Mouse (Mus musculus) forebrain, embryonic 15.5 days (tissue): ENCODE data around the gene Paqr6. TPM values are rescaled to one million over a fixed set of nuclear protein-coding genes. Genes with fewer than 3 reads are reported as not detected.

Experiments used
- ATAC-seq: fragments of 200-750 bp; cut with Nextera tagmentation; replicated peaks from 2 replicates; pipeline ENCODE4 v1.8.0; 2017; ENCODE audit warnings: mild to moderate bottlenecking, moderate TSS enrichment, moderate library complexity
- H3K27ac ChIP-seq: fragments of 300-500 bp; sonication (generic); replicated peaks from 2 replicates; pipeline ENCODE4 v1.5.1; 2015; ENCODE audit warnings: mild to moderate bottlenecking, inconsistent platforms
- H3K27me3 ChIP-seq: fragments of 300-500 bp; sonication (generic); 2 replicates; pipeline ENCODE4 v1.6.1; 2015; ENCODE audit warnings: inconsistent platforms
- H3K36me3 ChIP-seq: fragments of 300-500 bp; sonication (generic); 2 replicates; pipeline ENCODE4 v1.6.1; 2015; ENCODE audit warnings: mild to moderate bottlenecking, inconsistent platforms
- H3K4me1 ChIP-seq: fragments of 300-500 bp; sonication (generic); 2 replicates; pipeline ENCODE4 v1.6.1; 2015; ENCODE audit warnings: inconsistent platforms
- H3K4me2 ChIP-seq: fragments of 300-500 bp; sonication (generic); replicated peaks from 2 replicates; pipeline ENCODE4 v1.6.1; 2015; ENCODE audit warnings: mild to moderate bottlenecking, inconsistent platforms
- H3K4me3 ChIP-seq: fragments of 300-500 bp; sonication (generic); 2 replicates; pipeline ENCODE4 v1.5.1; 2015; ENCODE audit warnings: mild to moderate bottlenecking, inconsistent platforms
- H3K9ac ChIP-seq: fragments of 300-500 bp; sonication (generic); replicated peaks from 2 replicates; pipeline ENCODE4 v1.6.1; 2015; ENCODE audit warnings: mild to moderate bottlenecking, inconsistent platforms
- H3K9me3 ChIP-seq: fragments of 300-500 bp; sonication (generic); 2 replicates; pipeline ENCODE4 v1.6.1; 2016; ENCODE audit warnings: inconsistent platforms
- WGBS: fragments of 180-500 bp; shearing (Covaris S2); methylation state at CpG from one replicate; pipeline ENCODE4 v1.1.7; 2015; ENCODE audit warnings: mixed read lengths; 5-methylcytosine and 5-hydroxymethylcytosine counted together
- polyA plus RNA-seq: library from polyadenylated mRNA; unstranded; fragments of >200 nt; fragmentation: Nextera tagmentation; extraction: Ambion mirVana; gene quantifications from 2 replicates; pipeline ENCODE4 v1.2.1, GENCODE M21; 2015

Gene Paqr6
- polyA plus RNA-seq, 1 experiment from 2014 or later = 0.94 TPM

DNA sequence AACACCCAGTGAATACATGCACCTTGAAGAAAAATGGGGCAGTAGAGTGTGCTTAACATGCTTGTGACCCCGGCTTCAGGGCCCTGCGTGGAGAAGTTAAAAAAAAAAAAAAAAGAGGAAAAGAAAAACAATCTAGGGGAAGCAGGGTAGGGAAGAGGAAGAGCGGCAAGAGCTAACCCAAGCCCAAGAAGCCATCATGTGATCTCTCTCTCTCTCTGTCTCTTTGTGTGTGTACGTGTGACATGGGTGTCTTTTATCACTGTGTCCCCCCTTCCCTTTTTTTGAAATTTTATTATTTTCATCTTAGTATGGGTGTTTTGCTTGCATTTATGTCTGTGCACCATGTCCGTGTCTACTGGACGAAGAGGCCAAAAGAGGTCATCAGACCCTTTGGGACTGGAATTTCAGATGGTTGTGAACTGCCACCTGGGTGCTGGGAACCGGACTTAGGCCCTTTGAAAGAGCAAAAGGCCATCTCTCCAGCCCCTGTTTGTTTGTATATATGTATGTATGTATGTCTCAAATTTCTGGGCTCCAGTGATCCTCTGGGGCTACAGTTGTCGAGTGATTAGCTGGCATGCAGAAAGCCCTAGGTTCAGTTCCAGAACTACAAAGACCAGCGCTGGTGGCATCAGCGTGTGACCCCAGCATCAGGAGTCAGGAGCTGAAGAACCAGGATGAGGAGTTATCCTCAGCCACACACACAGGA lies 39.3 kb downstream of the Paqr6 start:
- no peak overlapping the region for H3K4me2 ChIP-seq
- H3K27ac ChIP-seq = no peak overlapping the region
- no peak overlapping the region for H3K4me3 ChIP-seq
- ATAC-seq = no peak
- H3K4me1 ChIP-seq = peaks cover 5% of the 10 kb centered on the region
- 93% methylated on average over 10 of the region's 10 CpGs for WGBS
- H3K36me3 ChIP-seq = no peaks in the 10 kb centered on the region
- no peaks in the 10 kb centered on the region for H3K27me3 ChIP-seq
- no peaks in the 10 kb centered on the region for H3K9me3 ChIP-seq
- no peak overlapping the region for H3K9ac ChIP-seq

DNA sequence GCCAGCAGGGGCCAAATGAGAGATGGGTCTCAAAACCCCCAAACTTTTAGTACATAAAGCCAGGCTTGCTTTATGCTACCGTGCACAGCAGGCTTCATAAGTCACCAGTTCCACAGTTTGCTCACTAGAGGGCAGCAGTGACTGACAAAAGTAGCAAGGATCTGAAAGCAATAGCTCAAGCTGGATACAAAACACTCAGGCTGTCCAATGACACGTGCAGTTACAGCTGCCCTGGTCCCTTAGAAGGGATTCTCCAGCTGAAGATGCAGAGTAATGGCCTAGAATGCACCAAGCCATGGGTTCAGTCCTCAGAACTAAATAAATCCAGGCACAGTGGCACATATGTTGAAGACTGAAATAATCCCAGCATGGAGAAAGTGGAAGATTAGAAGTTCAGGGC lies 42.7 kb downstream of the Paqr6 start:
- Histone ChIP-seq H3K27ac (no peak overlapping the region), H3K36me3 (peaks cover 2% of the 10 kb centered on the region), H3K4me2 (no peak overlapping the region), H3K9me3 (no peaks in the 10 kb centered on the region), H3K27me3 (no peaks in the 10 kb centered on the region), H3K4me3 (no peak overlapping the region), H3K4me1 (peaks cover 21% of the 10 kb centered on the region), H3K9ac (no peak overlapping the region)
- WGBS = 0% methylated on average over 2 of the region's 2 CpGs
- ATAC-seq = peak; percentile 13; the same call in 1 of the 2 replicates

DNA sequence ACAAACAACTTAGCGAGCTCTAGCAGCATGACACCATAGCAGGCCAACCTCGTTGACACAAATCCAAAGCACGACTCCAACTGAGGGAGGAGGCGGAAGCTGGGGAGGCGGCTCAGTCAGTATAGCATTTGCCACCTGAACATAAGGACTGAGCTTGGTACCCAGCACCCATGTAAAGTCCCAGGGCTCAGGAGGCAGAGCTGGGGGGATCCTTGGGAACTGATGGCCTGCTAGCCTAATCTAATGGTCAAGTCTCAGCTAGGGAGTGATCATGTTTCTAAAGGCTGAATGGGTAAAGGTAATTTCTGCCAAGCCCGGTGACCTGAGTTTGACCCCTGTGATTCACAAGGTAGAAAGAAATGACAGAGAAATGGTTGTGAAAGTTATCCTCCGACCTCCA lies 43.1 kb downstream of the Paqr6 start:
- ATAC-seq = no peak
- Histone ChIP-seq H3K9ac (no peak overlapping the region), H3K4me1 (peaks cover 21% of the 10 kb centered on the region), H3K4me2 (no peak overlapping the region), H3K4me3 (no peak overlapping the region), H3K27me3 (no peaks in the 10 kb centered on the region), H3K9me3 (no peaks in the 10 kb centered on the region), H3K36me3 (peaks cover 6% of the 10 kb centered on the region), H3K27ac (no peak overlapping the region)
- 59% methylated on average over 7 of the region's 7 CpGs for WGBS

DNA sequence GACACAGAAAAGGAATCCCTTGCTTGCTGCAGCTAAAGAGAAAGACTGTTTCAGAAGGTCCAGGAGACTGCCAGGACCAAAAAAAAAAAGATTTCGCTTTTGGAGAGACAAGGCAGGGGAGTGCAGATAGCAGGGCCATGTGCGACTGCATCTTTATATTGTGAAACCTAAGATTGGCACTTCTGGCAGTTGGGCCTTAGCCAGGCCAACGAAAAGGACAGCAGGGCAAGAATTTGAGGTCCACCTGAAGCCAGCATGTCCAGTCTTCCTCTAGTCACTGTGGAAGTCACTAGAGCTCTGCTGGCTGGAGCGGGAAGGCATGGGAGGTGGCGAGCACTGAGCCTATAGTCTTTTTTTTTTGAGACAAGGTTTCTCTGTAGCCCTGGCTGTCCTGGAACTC lies 44.6 kb downstream of the Paqr6 start:
- ATAC-seq = no peak
- H3K36me3 ChIP-seq = peaks cover 10% of the 10 kb centered on the region
- H3K4me1 ChIP-seq = peaks cover 21% of the 10 kb centered on the region
- peak overlapping the region; percentile 59 for H3K4me2 ChIP-seq
- 66% methylated on average over 5 of the region's 5 CpGs for WGBS
- peak overlapping the region; percentile 78 for H3K9ac ChIP-seq
- no peaks in the 10 kb centered on the region for H3K9me3 ChIP-seq
- H3K27me3 ChIP-seq = no peaks in the 10 kb centered on the region
- peak overlapping the region; percentile 58 for H3K4me3 ChIP-seq
- H3K27ac ChIP-seq = no peak overlapping the region

DNA sequence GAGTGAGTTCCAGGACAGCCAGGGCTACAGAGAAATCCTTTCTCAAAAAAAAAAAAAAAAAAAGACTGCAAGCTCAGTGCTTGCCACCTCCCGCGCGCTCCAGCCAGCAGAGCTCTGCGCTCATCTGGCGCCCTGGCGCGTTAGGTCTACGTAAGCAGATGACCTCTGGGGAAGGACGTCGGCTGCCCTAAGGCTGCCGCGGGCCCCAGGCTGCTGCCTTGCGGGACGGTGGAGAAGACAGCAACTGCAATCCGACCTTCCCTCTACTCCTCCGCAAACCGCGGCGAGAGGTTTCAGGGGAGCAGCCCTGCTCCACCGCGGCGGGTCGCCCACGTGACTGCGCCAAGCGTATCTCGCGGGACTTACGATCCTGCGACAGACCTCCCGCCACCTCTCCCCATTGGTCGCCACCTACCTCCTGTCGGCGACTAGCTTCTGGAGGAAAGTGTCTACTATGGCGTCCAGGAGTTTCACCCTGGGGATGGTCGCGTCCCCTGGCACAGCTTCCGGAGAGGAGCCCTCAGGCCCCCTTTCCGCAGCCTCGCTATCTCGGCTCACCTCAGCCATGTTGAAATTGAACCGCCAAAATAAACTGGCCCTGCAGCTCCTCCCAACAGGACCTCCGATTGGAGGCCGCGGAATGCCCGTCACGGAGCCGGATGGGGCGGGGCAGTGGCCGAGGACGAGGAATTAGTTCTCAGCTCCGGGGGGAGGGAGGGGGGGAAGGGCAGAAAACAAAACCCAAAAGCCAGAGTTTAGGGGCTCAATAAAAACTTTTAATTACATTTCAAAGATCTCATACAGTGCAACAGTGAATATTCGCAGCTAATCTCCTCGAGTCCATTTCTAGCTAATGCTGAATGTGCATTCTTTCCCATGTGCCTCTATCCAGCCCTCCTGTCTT lies 45.6 kb downstream of the Paqr6 start, which contains the start of gene Pmf1:
TSS of gene Pmf1 (minus strand) at position 591 of the 904 bp plus-strand sequence.
- peak within 1 kb of the TSS; percentile 78 for H3K9ac ChIP-seq
- peaks cover 11% of the 10 kb centered on the region for H3K36me3 ChIP-seq
- peak within 1 kb of the TSS; percentile 59 for H3K4me2 ChIP-seq
- WGBS = under 1% methylated on average over 54 of the region's 54 CpGs
- H3K27ac ChIP-seq = peak within 1 kb of the TSS; percentile 83
- H3K4me3 ChIP-seq = peak within 1 kb of the TSS; percentile 58
- peaks cover 21% of the 10 kb centered on the region for H3K4me1 ChIP-seq
- no peaks in the 10 kb centered on the region for H3K27me3 ChIP-seq
- H3K9me3 ChIP-seq = no peaks in the 10 kb centered on the region
- ATAC-seq = peak; percentile 94

DNA sequence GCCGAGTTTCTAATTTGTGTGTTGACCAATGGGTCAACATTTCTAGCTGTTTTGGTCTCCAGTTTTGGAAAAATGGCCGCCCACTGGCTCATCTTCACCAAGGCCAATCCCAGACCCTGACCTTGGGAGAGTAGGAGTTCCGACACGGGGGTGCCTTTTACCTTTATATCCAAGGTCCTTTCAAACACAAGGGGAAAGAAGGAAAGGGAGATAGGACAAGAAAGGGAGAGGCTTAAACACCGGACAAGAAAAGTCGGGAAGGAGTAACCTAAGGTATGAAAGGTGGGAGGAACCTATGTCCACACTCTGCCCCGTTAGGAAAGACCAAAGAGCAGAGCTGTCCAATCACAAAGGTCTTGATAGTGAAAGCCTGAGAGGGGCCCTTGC lies 46.3 kb downstream of the Paqr6 start:
- Histone ChIP-seq H3K27ac (peak overlapping the region; percentile 83; the same call in 1 of the 2 replicates), H3K4me1 (peaks cover 21% of the 10 kb centered on the region), H3K4me3 (peak overlapping the region; percentile 58), H3K36me3 (peaks cover 16% of the 10 kb centered on the region), H3K9me3 (no peaks in the 10 kb centered on the region), H3K4me2 (peak overlapping the region; percentile 59), H3K27me3 (no peaks in the 10 kb centered on the region), H3K9ac (peak overlapping the region; percentile 78)
- ATAC-seq = no peak
- 26% methylated on average over 7 of the region's 7 CpGs for WGBS

DNA sequence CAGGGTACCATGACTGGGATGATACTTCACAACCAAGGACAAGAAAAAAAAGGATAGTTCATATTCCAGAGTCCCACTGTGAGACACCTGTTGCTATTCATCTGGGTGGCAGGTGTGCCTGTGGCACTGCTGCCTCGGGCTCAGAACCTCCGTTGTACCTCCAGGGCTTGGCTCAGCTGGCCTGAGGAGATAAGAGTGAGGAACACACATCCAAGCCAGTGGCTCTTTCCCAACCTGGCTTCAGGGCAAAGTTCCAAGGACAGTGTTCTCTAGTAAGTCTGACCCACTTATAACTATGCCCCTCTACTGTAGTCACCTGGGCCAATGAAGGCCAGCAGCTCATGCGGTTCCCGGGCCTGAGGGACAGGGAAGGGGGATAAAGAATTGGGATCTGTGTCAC lies 47.3 kb downstream of the Paqr6 start:
- no peak for ATAC-seq
- no peaks in the 10 kb centered on the region for H3K27me3 ChIP-seq
- H3K4me3 ChIP-seq = no peak overlapping the region
- H3K9me3 ChIP-seq = no peaks in the 10 kb centered on the region
- no peak overlapping the region for H3K4me2 ChIP-seq
- peaks cover 27% of the 10 kb centered on the region for H3K36me3 ChIP-seq
- no peak overlapping the region for H3K9ac ChIP-seq
- H3K4me1 ChIP-seq = peaks cover 21% of the 10 kb centered on the region
- H3K27ac ChIP-seq = no peak overlapping the region
- WGBS = 91% methylated on average over 4 of the region's 4 CpGs

DNA sequence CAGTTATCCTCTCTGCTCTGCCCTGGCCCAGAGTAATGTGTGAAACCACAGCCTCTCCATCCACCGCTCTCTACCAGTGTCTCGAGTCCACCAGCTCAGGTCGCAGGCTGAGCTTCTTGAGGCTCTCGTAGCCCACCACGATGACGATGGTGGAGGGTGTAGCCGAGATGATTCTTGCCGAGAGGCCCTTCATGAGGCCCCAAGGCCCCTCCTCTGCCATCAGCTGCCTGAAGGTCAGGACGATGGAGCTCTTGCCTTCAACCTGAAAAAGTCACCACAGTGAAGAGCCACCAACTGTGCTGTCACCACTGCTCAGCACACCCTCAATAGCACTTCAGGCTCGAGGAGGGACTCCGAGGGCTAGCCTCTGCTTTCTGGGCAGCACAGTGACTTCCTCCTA lies 48.3 kb downstream of the Paqr6 start:
- Histone ChIP-seq H3K27me3 (no peaks in the 10 kb centered on the region), H3K9ac (no peak overlapping the region), H3K4me3 (no peak overlapping the region), H3K4me2 (no peak overlapping the region), H3K27ac (no peak overlapping the region), H3K9me3 (no peaks in the 10 kb centered on the region), H3K4me1 (peaks cover 21% of the 10 kb centered on the region), H3K36me3 (peaks cover 30% of the 10 kb centered on the region)
- ATAC-seq = no peak
- 92% methylated on average over 11 of the region's 11 CpGs for WGBS

DNA sequence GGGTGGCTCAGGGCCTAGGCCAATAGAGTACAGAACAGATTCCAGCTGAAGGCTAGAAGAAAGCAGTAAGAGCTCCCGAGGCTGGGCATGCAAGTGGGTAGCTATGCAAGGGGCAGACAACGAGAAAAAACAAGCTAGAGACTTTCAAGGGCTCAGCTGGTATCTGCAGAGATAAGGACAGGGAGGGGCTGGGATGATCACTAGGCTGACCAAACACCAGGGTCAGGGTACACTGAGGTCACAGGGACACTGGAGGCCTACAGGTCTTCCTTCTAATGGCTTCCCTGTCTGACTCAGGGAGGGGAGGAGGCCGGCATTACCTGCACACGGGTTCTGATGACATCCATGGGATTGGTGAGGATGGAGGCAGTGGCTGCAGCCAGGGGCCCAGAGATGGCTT lies 51.3 kb downstream of the Paqr6 start:
- H3K36me3 ChIP-seq = peaks cover 55% of the 10 kb centered on the region
- WGBS = 89% methylated on average over 4 of the region's 4 CpGs

DNA sequence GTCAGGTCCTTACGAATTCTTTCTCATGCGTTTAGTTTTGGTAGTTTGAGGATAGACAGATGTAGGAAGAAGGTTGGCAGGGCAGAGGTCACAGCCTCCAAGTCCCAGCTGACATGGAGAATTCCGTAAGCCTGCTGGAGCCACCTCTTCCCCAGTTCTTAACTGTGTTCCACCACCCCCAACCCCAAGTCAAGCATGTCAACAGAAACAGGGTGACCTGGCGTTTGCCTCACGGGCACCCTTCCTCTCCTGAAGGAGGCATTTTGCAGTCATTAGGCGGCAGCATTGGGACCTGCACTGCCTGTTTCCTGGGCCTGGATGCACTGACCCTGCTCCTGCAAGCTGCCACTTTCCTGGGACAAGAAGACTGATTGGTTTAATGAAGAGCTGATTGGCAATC lies 53.6 kb downstream of the Paqr6 start:
- no peak for ATAC-seq
- Histone ChIP-seq H3K27ac (no peak overlapping the region), H3K9ac (no peak overlapping the region), H3K4me2 (no peak overlapping the region), H3K4me1 (peaks cover 23% of the 10 kb centered on the region), H3K27me3 (no peaks in the 10 kb centered on the region), H3K36me3 (peaks cover 50% of the 10 kb centered on the region), H3K9me3 (no peaks in the 10 kb centered on the region), H3K4me3 (no peak overlapping the region)
- 86% methylated on average over 6 of the region's 6 CpGs for WGBS

More for the DNA sequence above, 51.3 kb downstream of the Paqr6 start:
- H3K4me3 ChIP-seq = no peak overlapping the region
- no peak for ATAC-seq
- H3K27me3 ChIP-seq = no peaks in the 10 kb centered on the region
- H3K4me1 ChIP-seq = peaks cover 12% of the 10 kb centered on the region
- H3K9ac ChIP-seq = no peak overlapping the region
- no peaks in the 10 kb centered on the region for H3K9me3 ChIP-seq
- H3K4me2 ChIP-seq = no peak overlapping the region
- no peak overlapping the region for H3K27ac ChIP-seq
